Mouse (Mus musculus) retina, postnatal 7 days (tissue): ENCODE data around the gene Uqcr10.

Experiments used
- DNase-seq: peaks from one replicate; pipeline ENCODE4 v3.0.0-alpha.2; 2012; ENCODE audit warnings: low read depth, low spot score

Uqcr10 gene

DNA sequence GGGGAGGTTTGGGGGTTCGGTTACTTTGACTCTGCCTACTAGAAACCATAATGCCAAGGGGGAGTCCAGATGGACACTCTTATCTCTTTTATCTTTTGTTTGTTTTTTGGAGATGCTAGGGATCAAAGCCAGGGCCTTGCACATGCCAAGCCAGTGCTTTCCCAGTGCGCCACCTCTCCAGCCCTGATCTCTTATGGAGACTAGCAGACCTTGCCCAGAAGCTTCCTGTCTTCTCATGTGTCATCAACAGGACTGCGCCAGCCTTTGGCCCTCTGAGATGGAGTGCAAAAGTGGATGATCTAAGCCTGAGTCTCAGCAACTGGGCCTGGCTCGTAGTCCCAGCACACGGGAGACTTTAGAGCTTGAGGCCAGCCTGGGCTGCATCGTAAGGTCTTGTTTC, 28.4 kb downstream of the Uqcr10 start:
- no peak for DNase-seq

DNA sequence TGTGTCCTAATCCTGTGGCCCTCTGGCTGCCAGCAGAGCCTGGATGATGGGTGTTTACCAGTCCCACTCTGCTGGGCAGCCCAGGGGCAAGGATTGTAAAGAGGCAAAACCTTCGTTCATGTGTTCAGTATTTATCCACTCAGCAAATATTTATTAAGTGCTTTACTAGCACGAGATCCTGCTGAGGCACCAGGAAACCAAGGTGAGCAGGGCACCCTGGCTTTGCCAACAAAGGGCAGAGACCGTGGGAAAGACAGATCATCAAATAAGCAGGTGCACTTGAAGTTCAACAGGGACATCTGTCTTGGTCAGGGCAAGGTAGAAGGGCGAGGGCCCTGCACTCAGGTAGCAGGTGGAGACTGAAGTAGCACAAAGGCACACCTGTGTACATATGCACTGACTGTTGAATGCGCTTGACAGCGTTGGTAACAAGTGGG, 29.0 kb downstream of the Uqcr10 start:
- DNase-seq: no peak

DNA sequence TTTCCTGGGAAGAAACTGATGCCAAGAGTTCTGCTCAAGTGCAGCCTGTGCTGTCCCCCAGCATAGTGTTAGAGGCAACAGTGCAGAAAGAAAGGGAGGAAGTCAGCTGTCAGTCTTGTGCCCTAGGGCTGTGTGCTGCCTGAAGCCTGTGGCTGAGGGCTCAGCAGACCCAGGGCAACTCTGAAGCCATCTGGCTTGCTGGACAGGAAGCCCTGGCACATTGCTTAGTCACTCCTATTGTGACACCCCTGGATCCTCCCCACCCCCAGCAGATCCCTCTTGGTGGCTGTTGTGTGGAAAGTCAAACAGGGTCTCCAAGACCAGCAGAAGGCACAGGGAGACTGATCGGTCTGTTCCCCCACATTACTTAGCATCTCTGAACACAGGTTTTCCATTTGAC, 29.5 kb downstream of the Uqcr10 start:
- no peak for DNase-seq

DNA sequence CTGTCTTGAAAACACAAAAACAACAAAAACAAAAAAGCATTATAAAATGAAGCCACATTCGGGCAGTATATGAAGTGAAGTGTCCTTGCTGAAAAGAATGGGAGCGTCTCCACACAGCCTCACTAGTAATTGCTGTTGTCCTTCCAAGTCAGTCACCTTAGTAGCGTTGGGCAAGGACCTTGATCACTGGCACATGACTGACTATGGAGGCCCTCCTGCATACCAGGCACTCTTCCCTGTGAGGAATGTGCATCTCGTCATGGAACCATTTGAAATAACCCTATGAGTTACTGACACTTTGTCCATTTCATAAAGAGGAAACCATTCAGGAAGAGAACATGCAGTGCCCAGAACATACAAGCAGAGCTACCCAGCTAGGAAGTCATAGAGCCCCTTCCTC, 32.4 kb downstream of the Uqcr10 start:
- no peak for DNase-seq

DNA sequence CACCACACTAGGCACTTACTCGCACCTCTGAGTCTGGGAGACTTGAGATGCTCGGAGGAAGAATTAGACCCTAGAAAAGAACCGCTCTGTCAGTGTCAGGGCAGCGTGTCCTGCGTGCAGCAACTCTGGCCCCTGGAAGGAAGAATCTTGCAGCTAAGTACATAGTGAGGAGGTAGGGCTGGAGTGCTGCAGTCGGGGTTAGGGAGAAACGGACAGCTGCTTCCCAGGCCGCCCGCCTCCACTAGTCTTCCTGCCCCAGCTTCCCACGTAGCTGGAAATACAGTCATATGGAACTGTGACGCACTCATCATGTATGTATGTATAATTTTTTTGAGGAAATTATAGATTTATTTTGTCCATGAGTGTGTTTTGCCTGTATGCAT, 41.7 kb downstream of the Uqcr10 start:
- no peak for DNase-seq

DNA sequence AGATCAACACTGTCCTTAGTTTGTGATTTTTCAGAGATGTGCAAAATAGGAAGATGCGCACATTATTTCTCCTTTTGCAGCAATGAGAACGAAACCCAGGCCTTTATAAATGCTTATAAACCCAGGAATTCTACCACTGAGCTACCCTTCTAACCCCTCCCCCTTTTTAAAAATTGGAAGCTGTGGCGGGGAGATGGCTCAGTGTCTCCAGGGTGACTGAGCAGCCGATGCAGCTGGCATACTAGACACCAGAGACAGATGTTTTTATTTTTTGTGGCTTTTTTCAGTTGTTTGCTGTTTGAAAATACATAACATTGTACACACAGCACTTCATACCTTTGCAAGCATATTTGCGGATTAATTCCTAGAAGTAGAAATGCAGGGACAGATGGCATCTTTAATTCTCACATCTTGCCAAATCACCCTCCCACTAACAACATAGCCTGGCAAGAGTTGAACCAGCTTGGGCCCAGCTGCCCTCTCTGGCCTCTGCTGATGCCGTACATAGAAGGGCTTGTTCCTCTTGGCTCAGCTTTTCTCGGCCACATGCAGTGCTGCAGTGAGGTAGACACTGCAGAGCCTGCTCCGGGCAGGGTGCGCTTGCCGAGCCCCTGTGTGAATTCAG, 42.2 kb downstream of the Uqcr10 start:
- DNase-seq: no peak

DNA sequence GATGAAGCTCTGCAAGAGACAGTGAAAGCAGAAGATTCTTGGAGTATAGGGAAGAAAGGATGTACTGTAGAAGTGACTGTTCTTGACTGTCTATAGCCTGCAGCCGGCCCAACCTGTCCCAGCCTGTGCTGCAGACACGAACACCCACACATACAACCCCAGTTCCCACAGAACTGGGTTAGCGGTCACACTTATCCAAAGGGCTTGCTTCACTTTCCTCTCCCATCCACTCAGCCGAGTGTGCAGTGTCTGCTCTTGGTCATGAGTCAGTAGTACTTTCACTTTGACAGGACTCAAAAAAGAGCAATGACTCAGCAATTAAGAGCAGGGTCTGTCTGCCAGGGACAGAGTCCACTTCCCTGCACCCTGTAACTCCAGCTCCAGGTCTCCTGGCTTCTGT, 42.8 kb downstream of the Uqcr10 start:
- DNase-seq: no peak

DNA sequence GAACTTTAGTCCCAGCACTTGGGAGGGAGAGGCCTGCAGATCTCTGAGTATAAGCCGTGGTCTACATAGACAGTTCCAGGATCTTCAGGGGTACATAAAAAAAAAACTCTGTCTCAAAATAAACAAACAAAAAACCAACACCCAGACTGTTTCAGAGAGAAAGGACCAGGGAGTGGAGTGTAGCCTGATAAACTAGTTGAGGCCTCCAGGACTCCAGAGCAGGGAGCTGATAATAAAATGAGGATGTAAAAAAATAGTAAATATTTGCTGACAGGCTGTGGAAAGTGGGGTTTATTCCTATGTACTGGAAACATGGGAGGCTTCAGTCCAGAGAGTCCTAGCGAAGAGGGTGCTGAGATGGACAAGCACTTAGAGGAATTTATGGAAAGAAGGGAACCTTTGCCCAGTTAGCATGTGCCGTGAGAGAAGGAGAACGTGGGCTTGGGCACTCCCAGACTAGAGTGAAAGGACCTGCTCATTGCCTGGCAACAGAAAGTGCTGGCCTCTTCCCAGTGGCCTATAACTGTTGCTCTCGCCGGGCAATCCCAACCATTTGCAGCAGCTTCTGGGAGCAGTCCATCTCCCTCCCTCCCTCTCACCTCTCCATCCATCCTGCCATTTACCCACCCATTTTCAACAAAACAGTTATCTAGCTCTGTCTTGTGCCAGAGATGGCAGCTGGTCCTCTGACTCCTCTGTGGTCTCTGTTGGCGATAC, 43.7 kb downstream of the Uqcr10 start:
- DNase-seq: no peak

DNA sequence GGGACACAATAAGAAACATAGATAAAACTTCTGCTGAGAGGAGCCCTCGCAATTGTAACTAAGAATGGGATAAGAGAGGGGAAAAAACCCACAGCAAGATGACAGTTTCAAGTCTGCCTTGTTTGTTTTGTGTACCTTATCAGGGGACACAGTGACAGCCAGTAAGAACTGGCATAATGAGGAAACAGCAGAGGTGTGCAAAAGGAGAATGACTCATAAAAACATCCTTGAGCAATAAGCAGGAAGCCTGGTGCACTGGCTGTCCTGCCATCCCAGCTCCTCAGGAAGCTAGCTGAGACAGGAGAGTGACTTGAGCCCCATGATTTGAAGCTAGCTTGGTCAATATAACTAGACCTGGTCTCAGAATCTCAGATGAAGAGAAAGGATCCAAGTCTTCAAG, 44.3 kb downstream of the Uqcr10 start:
- no peak for DNase-seq
